Mouse (Mus musculus): ENCODE measurements at regions not wholly inside any gene's neighbourhood (a gene's known extent, or its start where the extent isn't known, plus 50 kb on each side); places are given as distances from the start of the nearest gene placed in this dataset.

GRCm38 (mm10) chr1:189497031-189497430 is 95.0 kb upstream of the Kcnk2 start:
- H3K27me3 ChIP-seq (ENCODE audit: control insufficient read depth, insufficient read depth, low read length): no peaks in the 10 kb centered on the region
- ATAC-seq (replicated peaks; ENCODE audit: insufficient number of reproducible peaks, low FRiP score, low TSS enrichment, low read depth) (no peak), DNase-seq (ENCODE audit: low spot score) (no peak)
- 81% methylated on average over 9 of the region's 9 CpGs for WGBS
- no peak overlapping the region for H3K4me3 ChIP-seq (ENCODE audit: low read depth, low read length)
- H3K4me1 ChIP-seq (ENCODE audit: control insufficient read depth, insufficient read depth, low read length): no peaks in the 10 kb centered on the region
- no peak overlapping the region for H3K4me2 ChIP-seq (ENCODE audit: low read depth, low read length)
- H3K9me3 ChIP-seq (replicated peaks; ENCODE audit: control insufficient read depth, low read length): no peaks in the 10 kb centered on the region
- H3K36me3 ChIP-seq (replicated peaks; ENCODE audit: control insufficient read depth, insufficient read depth, low read depth, low read length): no peaks in the 10 kb centered on the region
- H3K27ac ChIP-seq (replicated peaks; ENCODE audit: low read depth, low read length): no peak overlapping the region
- no peak overlapping the region for H3K9ac ChIP-seq (replicated peaks; ENCODE audit: low read length)

DNA sequence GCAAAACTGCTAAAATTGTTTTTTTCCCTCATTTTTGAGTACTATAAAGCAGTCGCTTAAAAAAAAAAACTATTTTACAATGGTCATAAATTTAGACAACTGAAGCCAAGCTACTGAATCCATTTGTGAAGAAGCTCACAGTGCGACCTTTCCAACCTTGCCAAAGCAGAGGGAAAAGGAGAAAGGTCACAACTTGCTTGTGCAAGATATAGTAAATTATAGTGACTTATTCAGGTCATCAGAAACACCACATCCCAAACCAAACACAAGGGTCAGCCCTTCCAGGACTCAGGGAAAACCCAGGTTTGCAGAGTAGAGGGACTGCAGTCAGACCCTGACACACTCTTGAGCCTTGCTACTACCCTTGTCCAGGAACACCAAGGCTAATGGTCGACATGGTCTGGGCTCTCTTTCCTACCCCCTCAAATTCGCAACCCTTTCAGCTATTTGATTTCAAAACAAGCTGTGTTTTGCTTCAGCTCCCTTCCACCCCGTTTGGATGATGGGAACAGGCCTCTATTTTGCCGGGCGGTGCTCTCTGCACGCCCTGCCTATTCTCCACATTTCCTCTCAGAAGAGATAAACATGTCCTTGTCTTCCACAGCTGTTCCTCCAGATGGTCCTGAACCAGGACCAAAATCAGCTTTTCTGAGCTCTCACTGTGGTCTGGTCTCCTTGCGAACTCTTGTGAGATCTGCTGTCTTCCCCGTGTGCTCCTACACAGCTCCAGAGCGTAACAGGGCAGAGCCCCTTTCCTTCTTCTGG is 93.5 kb upstream of the Kcnk2 start:
- H3K4me2 ChIP-seq (ENCODE audit: low read depth, low read length): no peak overlapping the region
- H3K9ac ChIP-seq (replicated peaks; ENCODE audit: low read length): no peak overlapping the region
- H3K36me3 ChIP-seq (replicated peaks; ENCODE audit: control insufficient read depth, insufficient read depth, low read depth, low read length): no peaks in the 10 kb centered on the region
- ATAC-seq (replicated peaks; ENCODE audit: insufficient number of reproducible peaks, low FRiP score, low TSS enrichment, low read depth) (no peak), DNase-seq (ENCODE audit: low spot score) (no peak)
- H3K27me3 ChIP-seq (ENCODE audit: control insufficient read depth, insufficient read depth, low read length): no peaks in the 10 kb centered on the region
- no peak overlapping the region for H3K4me3 ChIP-seq (ENCODE audit: low read depth, low read length)
- no peaks in the 10 kb centered on the region for H3K9me3 ChIP-seq (replicated peaks; ENCODE audit: control insufficient read depth, low read length)
- H3K27ac ChIP-seq (replicated peaks; ENCODE audit: low read depth, low read length): no peak overlapping the region
- 69% methylated on average over 11 of the region's 11 CpGs for WGBS
- H3K4me1 ChIP-seq (ENCODE audit: control insufficient read depth, insufficient read depth, low read length): no peaks in the 10 kb centered on the region

- H3K9ac ChIP-seq (replicated peaks; ENCODE audit: low read length): no peak overlapping the region
- no peak for DNase-seq (ENCODE audit: low spot score)
- H3K36me3 ChIP-seq (replicated peaks; ENCODE audit: control insufficient read depth, insufficient read depth, low read depth, low read length): no peaks in the 10 kb centered on the region
- H3K9me3 ChIP-seq (replicated peaks; ENCODE audit: control insufficient read depth, low read length): no peaks in the 10 kb centered on the region
- ATAC-seq (replicated peaks; ENCODE audit: insufficient number of reproducible peaks, low FRiP score, low TSS enrichment, low read depth): no peak
- H3K27ac ChIP-seq (replicated peaks; ENCODE audit: low read depth, low read length): no peak overlapping the region
- H3K4me2 ChIP-seq (ENCODE audit: low read depth, low read length): no peak overlapping the region
- 61% methylated on average over 11 of the region's 11 CpGs for WGBS
- H3K4me1 ChIP-seq (ENCODE audit: control insufficient read depth, insufficient read depth, low read length): no peaks in the 10 kb centered on the region
- no peak overlapping the region for H3K4me3 ChIP-seq (ENCODE audit: low read depth, low read length)
- H3K27me3 ChIP-seq (ENCODE audit: control insufficient read depth, insufficient read depth, low read length): no peaks in the 10 kb centered on the region
Observed at GRCm38 (mm10) chr1:189494896-189495295, 92.8 kb upstream of the Kcnk2 start.

DNA sequence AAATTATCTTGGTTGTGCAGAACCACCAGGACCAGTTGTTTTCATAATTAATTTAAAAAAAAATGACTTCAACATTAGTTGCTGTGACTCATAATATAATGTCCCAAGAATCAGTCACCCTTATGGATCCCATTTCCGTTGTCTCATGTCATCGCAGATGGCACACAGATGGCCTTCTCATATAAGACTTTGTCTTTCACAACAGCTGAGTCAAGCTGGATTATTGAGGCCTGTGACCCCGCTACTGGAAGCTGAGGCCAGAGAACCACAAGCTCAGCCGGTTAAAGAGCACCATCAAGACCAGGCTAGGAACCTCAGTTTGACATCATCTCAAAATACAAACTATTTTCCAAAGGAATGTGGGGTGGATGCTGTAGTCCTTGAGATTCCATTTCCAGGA is 83.3 kb upstream of the Kcnk2 start:
- WGBS: 85% methylated on average over 4 of the region's 4 CpGs
- H3K27me3 ChIP-seq (ENCODE audit: control insufficient read depth, insufficient read depth, low read length): no peaks in the 10 kb centered on the region
- no peaks in the 10 kb centered on the region for H3K36me3 ChIP-seq (replicated peaks; ENCODE audit: control insufficient read depth, insufficient read depth, low read depth, low read length)
- DNase-seq (ENCODE audit: low spot score) (no peak), ATAC-seq (replicated peaks; ENCODE audit: insufficient number of reproducible peaks, low FRiP score, low TSS enrichment, low read depth) (no peak)
- no peak overlapping the region for H3K4me3 ChIP-seq (ENCODE audit: low read depth, low read length)
- H3K9ac ChIP-seq (replicated peaks; ENCODE audit: low read length): no peak overlapping the region
- no peak overlapping the region for H3K4me2 ChIP-seq (ENCODE audit: low read depth, low read length)
- no peaks in the 10 kb centered on the region for H3K4me1 ChIP-seq (ENCODE audit: control insufficient read depth, insufficient read depth, low read length)
- H3K27ac ChIP-seq (replicated peaks; ENCODE audit: low read depth, low read length): no peak overlapping the region
- H3K9me3 ChIP-seq (replicated peaks; ENCODE audit: control insufficient read depth, low read length): no peaks in the 10 kb centered on the region

DNA sequence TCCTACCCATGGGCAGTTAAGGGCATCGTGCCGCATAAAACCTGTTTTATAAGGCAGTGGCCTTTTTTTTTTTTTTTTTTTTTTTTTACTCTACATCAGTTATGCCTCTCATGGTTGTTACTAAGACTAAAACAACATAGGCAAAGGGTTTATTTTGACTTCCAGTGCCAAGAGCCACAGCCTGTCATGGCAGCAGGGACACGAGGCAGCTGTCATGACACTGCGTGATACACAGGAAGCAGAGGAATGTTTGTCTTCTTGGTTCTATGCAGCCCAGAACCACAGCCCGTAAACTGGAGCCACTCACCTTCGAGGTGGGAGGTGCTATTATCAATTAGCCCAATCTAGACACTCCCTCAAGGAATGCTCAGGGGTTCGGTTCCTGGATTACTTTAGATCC is 81.3 kb upstream of the Kcnk2 start:
- Histone ChIP-seq H3K4me2 (ENCODE audit: low read depth, low read length) (no peak overlapping the region), H3K4me1 (ENCODE audit: control insufficient read depth, insufficient read depth, low read length) (no peaks in the 10 kb centered on the region), H3K36me3 (replicated peaks; ENCODE audit: control insufficient read depth, insufficient read depth, low read depth, low read length) (no peaks in the 10 kb centered on the region), H3K9ac (replicated peaks; ENCODE audit: low read length) (no peak overlapping the region), H3K9me3 (replicated peaks; ENCODE audit: control insufficient read depth, low read length) (no peaks in the 10 kb centered on the region), H3K27ac (replicated peaks; ENCODE audit: low read depth, low read length) (no peak overlapping the region), H3K4me3 (ENCODE audit: low read depth, low read length) (no peak overlapping the region), H3K27me3 (ENCODE audit: control insufficient read depth, insufficient read depth, low read length) (no peaks in the 10 kb centered on the region)
- ATAC-seq (replicated peaks; ENCODE audit: insufficient number of reproducible peaks, low FRiP score, low TSS enrichment, low read depth) (no peak), DNase-seq (ENCODE audit: low spot score) (no peak)
- WGBS: 80% methylated on average over 7 of the region's 7 CpGs

- no peak overlapping the region for H3K4me3 ChIP-seq (ENCODE audit: low read depth, low read length)
- no peak for ATAC-seq (replicated peaks; ENCODE audit: insufficient number of reproducible peaks, low FRiP score, low TSS enrichment, low read depth)
- H3K27ac ChIP-seq (replicated peaks; ENCODE audit: low read depth, low read length): no peak overlapping the region
- no peaks in the 10 kb centered on the region for H3K4me1 ChIP-seq (ENCODE audit: control insufficient read depth, insufficient read depth, low read length)
- H3K27me3 ChIP-seq (ENCODE audit: control insufficient read depth, insufficient read depth, low read length): no peaks in the 10 kb centered on the region
- no peaks in the 10 kb centered on the region for H3K9me3 ChIP-seq (replicated peaks; ENCODE audit: control insufficient read depth, low read length)
- no peak overlapping the region for H3K9ac ChIP-seq (replicated peaks; ENCODE audit: low read length)
- H3K36me3 ChIP-seq (replicated peaks; ENCODE audit: control insufficient read depth, insufficient read depth, low read depth, low read length): no peaks in the 10 kb centered on the region
- H3K4me2 ChIP-seq (ENCODE audit: low read depth, low read length): no peak overlapping the region
- DNase-seq (ENCODE audit: low spot score): no peak
- 75% methylated on average over 6 of the region's 6 CpGs for WGBS
Observed at GRCm38 (mm10) chr1:189478051-189478450, 76.0 kb upstream of the Kcnk2 start.

- no peak overlapping the region for H3K27ac ChIP-seq (replicated peaks; ENCODE audit: low read depth, low read length)
- ATAC-seq (replicated peaks; ENCODE audit: insufficient number of reproducible peaks, low FRiP score, low TSS enrichment, low read depth): no peak
- no peaks in the 10 kb centered on the region for H3K27me3 ChIP-seq (ENCODE audit: control insufficient read depth, insufficient read depth, low read length)
- H3K4me1 ChIP-seq (ENCODE audit: control insufficient read depth, insufficient read depth, low read length): no peaks in the 10 kb centered on the region
- H3K4me2 ChIP-seq (ENCODE audit: low read depth, low read length): no peak overlapping the region
- no peak overlapping the region for H3K9ac ChIP-seq (replicated peaks; ENCODE audit: low read length)
- H3K36me3 ChIP-seq (replicated peaks; ENCODE audit: control insufficient read depth, insufficient read depth, low read depth, low read length): no peaks in the 10 kb centered on the region
- no peak overlapping the region for H3K4me3 ChIP-seq (ENCODE audit: low read depth, low read length)
- H3K9me3 ChIP-seq (replicated peaks; ENCODE audit: control insufficient read depth, low read length): no peaks in the 10 kb centered on the region
- 93% methylated on average over 14 of the region's 14 CpGs for WGBS
- DNase-seq (ENCODE audit: low spot score): no peak
Observed at GRCm38 (mm10) chr1:189476796-189477195, 74.7 kb upstream of the Kcnk2 start.

- Histone ChIP-seq H3K9ac (replicated peaks; ENCODE audit: low read length) (no peak overlapping the region), H3K9me3 (replicated peaks; ENCODE audit: control insufficient read depth, low read length) (no peaks in the 10 kb centered on the region), H3K27me3 (ENCODE audit: control insufficient read depth, insufficient read depth, low read length) (no peaks in the 10 kb centered on the region), H3K36me3 (replicated peaks; ENCODE audit: control insufficient read depth, insufficient read depth, low read depth, low read length) (no peaks in the 10 kb centered on the region), H3K4me2 (ENCODE audit: low read depth, low read length) (no peak overlapping the region), H3K4me3 (ENCODE audit: low read depth, low read length) (no peak overlapping the region), H3K27ac (replicated peaks; ENCODE audit: low read depth, low read length) (no peak overlapping the region), H3K4me1 (ENCODE audit: control insufficient read depth, insufficient read depth, low read length) (no peaks in the 10 kb centered on the region)
- WGBS: 75% methylated on average over 4 of the region's 4 CpGs
- ATAC-seq (replicated peaks; ENCODE audit: insufficient number of reproducible peaks, low FRiP score, low TSS enrichment, low read depth) (no peak), DNase-seq (ENCODE audit: low spot score) (no peak)
Observed at GRCm38 (mm10) chr1:189473071-189473470, 71.0 kb upstream of the Kcnk2 start.
